Mouse (Mus musculus) cortical plate, adult 2 months (tissue): ENCODE measurements at regions not wholly inside any gene's neighbourhood (a gene's known extent, or its start where the extent isn't known, plus 50 kb on each side); places are given as distances from the start of the nearest gene placed in this dataset.

Experiments used
- CTCF ChIP-seq: fragments of 200-500 bp; IDR thresholded peaks from 2 replicates; pipeline ENCODE4 v1.5.1; 2011; ENCODE audit warnings: mild to moderate bottlenecking, control low read depth, low read length; ENCODE audit not compliant: insufficient read depth; ENCODE audit errors: extremely low read depth
- POLR2A ChIP-seq: fragments of 200-500 bp; IDR thresholded peaks from 2 replicates; pipeline ENCODE4 v1.6.1; 2011; ENCODE audit warnings: mild to moderate bottlenecking, low read length, control low read depth; ENCODE audit not compliant: insufficient read depth; ENCODE audit errors: extremely low read depth

DNA sequence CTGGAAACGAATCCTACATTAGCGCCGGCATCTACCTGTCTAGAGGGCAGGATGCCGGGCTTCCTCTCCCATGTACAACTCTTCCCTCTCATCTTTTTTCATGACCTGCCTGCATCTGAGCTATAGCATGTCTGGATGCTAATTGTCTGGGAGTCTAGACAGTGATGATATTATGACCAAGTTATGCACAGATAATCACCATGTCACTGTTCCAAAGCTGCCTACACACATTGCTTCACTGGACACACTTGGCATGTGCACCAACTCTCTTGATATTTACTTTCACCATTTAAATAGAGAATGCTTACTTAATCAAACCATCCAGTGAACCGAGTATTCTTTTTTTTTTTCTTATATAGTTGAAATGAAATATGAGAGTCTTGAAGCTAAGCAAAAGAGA, 270.2 kb upstream of the Runx1 start:
- TF ChIP-seq CTCF = no peak
- no peak for TF ChIP-seq POLR2A
